Mouse (Mus musculus) liver, embryonic 14.5 days (tissue): Measurements from ENCODE around the gene Sh3rf1. TPM values are rescaled to one million over a fixed set of nuclear protein-coding genes. Genes with fewer than 3 reads are reported as not detected.

Source experiments
- ATAC-seq: fragments of 200-750 bp; cut with Nextera tagmentation; 2 replicates; pipeline ENCODE4 v1.8.0; 2017; ENCODE audit warnings: moderate number of reproducible peaks, mild to moderate bottlenecking, moderate library complexity; ENCODE audit not compliant: insufficient read depth
- DNase-seq, 3 experiments: peaks; one replicate each; pipeline ENCODE4 v3.0.0-alpha.2; 2012 to 2013; ENCODE audit warnings: low read depth in 3 of 3, low spot score in 3 of 3
- H3K27ac ChIP-seq: fragments of 300-500 bp; sonication (generic); 2 replicates; pipeline ENCODE4 v1.5.1; 2014; ENCODE audit warnings: moderate library complexity, mild to moderate bottlenecking, control low read depth, inconsistent platforms
- H3K27me3 ChIP-seq: fragments of 300-500 bp; sonication (generic); 2 replicates; pipeline ENCODE4 v1.6.1; 2014; ENCODE audit warnings: mild to moderate bottlenecking, low read length, moderate library complexity; ENCODE audit not compliant: control insufficient read depth, insufficient read depth
- H3K36me3 ChIP-seq: fragments of 300-500 bp; sonication (generic); replicated peaks from 2 replicates; pipeline ENCODE4 v1.6.1; 2014; ENCODE audit warnings: low read depth; ENCODE audit not compliant: control insufficient read depth, insufficient read depth
- H3K4me1 ChIP-seq, 2 experiments: fragments of 200-500 bp in 1 of 2; fragments of 300-500 bp in 1 of 2; sonication (generic) in 1 of 2; replicated peaks; 2 replicates each; pipeline ENCODE4 v1.6.1; 2012 to 2014; ENCODE audit warnings: antibody characterized with exemption in 1 of 2, inconsistent platforms in 1 of 2, low read length in 1 of 2; ENCODE audit not compliant: control insufficient read depth in 2 of 2, insufficient read depth in 2 of 2
- H3K4me2 ChIP-seq: fragments of 300-500 bp; sonication (generic); 2 replicates; pipeline ENCODE4 v1.6.1; 2014; ENCODE audit warnings: low read depth, mild to moderate bottlenecking, control low read depth, moderate library complexity
- H3K4me3 ChIP-seq, 2 experiments: fragments of 200-500 bp in 1 of 2; fragments of 300-500 bp in 1 of 2; sonication (generic) in 1 of 2; 2 replicates each; pipeline ENCODE4 v1.5.1; 2012 to 2014; ENCODE audit warnings: low read depth in 2 of 2, low read length in 2 of 2, mild to moderate bottlenecking in 2 of 2, control low read depth in 1 of 2, inconsistent platforms in 1 of 2, moderate library complexity in 1 of 2; ENCODE audit not compliant: insufficient read depth in 1 of 2
- H3K9ac ChIP-seq: fragments of 300-500 bp; sonication (generic); replicated peaks from 2 replicates; pipeline ENCODE4 v1.6.1; 2014; ENCODE audit warnings: mild to moderate bottlenecking, control low read depth, moderate library complexity
- H3K9me3 ChIP-seq: fragments of 300-500 bp; sonication (generic); 2 replicates; pipeline ENCODE4 v1.6.1; 2016; ENCODE audit warnings: low read length, mixed read lengths; ENCODE audit not compliant: control insufficient read depth
- CTCF ChIP-seq: IDR thresholded peaks from 2 replicates; pipeline ENCODE4 v1.5.1; 2016; ENCODE audit warnings: antibody characterized with exemption, low read depth, control low read depth
- EP300 ChIP-seq: IDR thresholded peaks from 2 replicates; pipeline ENCODE4 v1.6.1; 2016; ENCODE audit warnings: antibody characterized with exemption, low read depth
- WGBS: fragments of 180-500 bp; shearing (Covaris S2); extraction: QIAGEN DNeasy Blood & Tissue Kit; methylation state at CpG from one replicate; pipeline ENCODE4 v1.1.7; 2014; ENCODE audit not compliant: insufficient replicate concordance; 5-methylcytosine and 5-hydroxymethylcytosine counted together
- polyA plus RNA-seq, 2 experiments: library from polyadenylated mRNA; depleted of rRNA in 1 of 2; stranded (reverse) in 1 of 2; unstranded in 1 of 2; fragments of >200 nt; fragmentation: Nextera tagmentation in 1 of 2; extraction: Ambion mirVana in 1 of 2; gene quantifications; 2 replicates each; pipeline versions ENCODE4 v1.2.1 to v1.2.3; 2012 to 2014

Sh3rf1 gene
- polyA plus RNA-seq, 2 experiments, result 0.61 to 0.85 TPM

DNA sequence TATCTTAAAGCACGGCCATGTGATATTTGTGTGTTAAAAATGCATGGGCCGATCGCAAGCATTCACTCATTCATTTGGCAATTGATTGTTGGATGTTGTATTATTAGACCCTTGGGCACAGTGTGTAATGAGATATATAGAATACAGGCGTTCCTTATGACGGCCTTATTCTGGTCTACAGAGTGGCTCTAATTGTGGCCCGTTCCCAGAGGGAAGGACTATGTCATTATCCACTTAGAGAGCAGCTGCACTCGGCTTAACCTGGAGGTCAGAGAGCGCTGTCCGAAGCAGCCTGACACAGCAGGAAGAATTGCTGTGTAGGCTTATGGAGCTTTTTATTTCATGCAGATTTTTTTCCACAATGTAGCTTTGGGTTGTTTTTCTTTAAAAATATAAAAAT is 126.8 kb downstream of the Sh3rf1 start:
- Histone ChIP-seq H3K36me3 (no peaks in the 10 kb centered on the region), H3K4me1 (no peaks in the 10 kb centered on the region), H3K9me3 (no peaks in the 10 kb centered on the region), H3K4me3 (no peak overlapping the region), H3K9ac (no peak overlapping the region), H3K4me2 (no peak overlapping the region), H3K27ac (no peak overlapping the region), H3K27me3 (no peaks in the 10 kb centered on the region)
- ATAC-seq (no peak), DNase-seq (no peak)
- TF ChIP-seq EP300, result no peak
- no peak for TF ChIP-seq CTCF
- WGBS, result 77% methylated on average over 9 of the region's 9 CpGs

DNA sequence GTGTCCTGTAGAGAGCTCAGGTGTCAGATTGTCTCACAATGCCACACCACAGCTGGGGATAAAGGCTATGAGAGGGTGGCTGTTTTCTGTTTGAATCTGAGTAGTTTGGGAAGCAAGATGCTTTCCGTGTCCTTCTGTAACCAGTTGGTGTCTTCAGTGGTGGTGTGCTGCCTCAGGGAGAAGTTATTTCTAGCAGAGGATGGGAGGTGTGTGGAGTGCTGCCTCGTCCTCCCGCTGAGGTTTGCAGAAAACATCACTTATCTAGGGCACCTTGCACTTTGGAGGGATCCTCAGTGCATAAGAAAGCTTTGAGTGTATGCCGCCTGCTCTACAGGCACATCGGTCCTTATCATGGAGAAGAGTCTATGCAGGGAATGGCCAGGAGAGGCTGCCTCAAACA is 128.0 kb downstream of the Sh3rf1 start:
- WGBS, result 78% methylated on average over 5 of the region's 5 CpGs
- Histone ChIP-seq H3K9me3 (no peaks in the 10 kb centered on the region), H3K4me2 (no peak overlapping the region), H3K4me1 (no peaks in the 10 kb centered on the region), H3K27ac (no peak overlapping the region), H3K4me3 (no peak overlapping the region), H3K27me3 (no peaks in the 10 kb centered on the region), H3K36me3 (no peaks in the 10 kb centered on the region), H3K9ac (no peak overlapping the region)
- no peak for DNase-seq
- TF ChIP-seq CTCF (no peak), EP300 (no peak)
- no peak for ATAC-seq

DNA sequence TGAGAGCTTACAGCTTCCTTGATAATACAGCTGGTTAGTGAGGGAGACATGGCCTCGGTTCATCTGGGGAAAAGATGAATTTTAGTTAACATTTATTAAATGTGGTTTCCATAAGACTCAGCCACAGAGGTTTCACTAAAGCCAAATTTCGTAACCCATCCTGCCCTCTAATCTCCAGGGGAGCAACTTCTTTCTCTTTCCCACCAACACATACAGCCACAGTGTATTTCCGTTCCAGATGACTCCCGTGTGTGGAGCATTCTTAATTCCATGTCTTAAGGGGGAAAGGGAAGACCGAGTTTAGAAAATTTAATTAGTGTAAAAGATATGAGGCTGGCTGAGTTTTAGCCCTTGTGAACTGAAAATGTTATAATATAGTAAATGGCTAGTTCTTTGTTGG is 131.8 kb downstream of the Sh3rf1 start:
- DNase-seq, result no peak
- H3K9ac ChIP-seq, result no peak overlapping the region
- 69% methylated on average over 5 of the region's 5 CpGs for WGBS
- ATAC-seq, result no peak
- no peak for TF ChIP-seq EP300
- TF ChIP-seq CTCF, result no peak
- no peaks in the 10 kb centered on the region for H3K27me3 ChIP-seq
- H3K4me2 ChIP-seq, result no peak overlapping the region
- no peak overlapping the region for H3K27ac ChIP-seq
- no peaks in the 10 kb centered on the region for H3K9me3 ChIP-seq
- no peak overlapping the region for H3K4me3 ChIP-seq
- no peaks in the 10 kb centered on the region for H3K36me3 ChIP-seq
- 0 out of 4 replicates have a peak, but pooled peaks cover 0 to 2% of the 10 kb centered on the region in 2 experiments for H3K4me1 ChIP-seq

DNA sequence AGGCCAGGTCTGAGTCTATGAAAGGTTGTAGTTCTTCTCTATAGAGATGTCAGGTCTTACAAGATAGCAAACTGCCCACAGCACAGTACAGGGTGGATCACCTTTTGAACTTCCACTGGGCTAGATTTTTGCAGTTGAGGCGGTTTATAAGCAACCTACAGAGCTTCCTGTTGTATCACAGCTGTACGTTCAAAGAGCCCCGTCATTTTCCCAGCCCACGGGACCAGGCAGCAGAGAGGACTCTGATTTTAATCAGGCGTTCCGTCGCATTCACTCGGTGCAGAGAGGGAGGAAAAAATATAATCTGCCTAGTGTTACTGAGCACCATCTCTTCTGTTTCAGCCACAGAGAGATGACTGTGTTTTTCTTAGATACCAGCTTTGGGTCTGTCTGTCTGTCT is 135.3 kb downstream of the Sh3rf1 start:
- no peaks in the 10 kb centered on the region for H3K27me3 ChIP-seq
- H3K27ac ChIP-seq, result no peak overlapping the region
- no peak overlapping the region for H3K4me3 ChIP-seq
- WGBS, result 19% methylated on average over 8 of the region's 8 CpGs
- DNase-seq (no peak), ATAC-seq (no peak)
- H3K4me2 ChIP-seq, result no peak overlapping the region
- H3K36me3 ChIP-seq, result no peaks in the 10 kb centered on the region
- H3K9ac ChIP-seq, result no peak overlapping the region
- no peak for TF ChIP-seq CTCF
- TF ChIP-seq EP300, result no peak
- H3K4me1 ChIP-seq, result 0 out of 4 replicates have a peak, but pooled peaks cover 0 to 2% of the 10 kb centered on the region in 2 experiments
- H3K9me3 ChIP-seq, result no peaks in the 10 kb centered on the region

DNA sequence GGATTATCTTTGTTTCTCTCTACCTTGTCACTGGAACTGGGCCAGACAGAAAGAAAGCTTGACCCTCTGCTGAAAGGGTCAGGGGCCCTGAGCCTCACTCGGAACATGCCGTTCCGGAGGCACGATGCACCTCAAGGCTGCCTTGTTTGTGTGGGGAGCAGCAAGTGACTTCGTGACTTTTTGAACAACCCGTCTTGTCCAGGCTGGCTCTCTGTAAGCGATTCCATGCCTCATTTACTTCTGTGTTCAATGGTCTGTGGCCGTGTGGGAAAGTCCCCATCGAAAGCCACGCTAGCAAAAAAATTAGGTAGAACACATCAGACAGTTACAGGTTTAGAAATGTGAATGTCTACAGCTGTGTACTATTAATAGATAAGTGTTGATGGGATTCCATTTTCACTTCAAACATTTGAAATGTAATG is 136.2 kb downstream of the Sh3rf1 start:
- H3K27ac ChIP-seq, result no peak overlapping the region
- DNase-seq (no peak), ATAC-seq (no peak)
- 79% methylated on average over 10 of the region's 10 CpGs for WGBS
- H3K36me3 ChIP-seq, result no peaks in the 10 kb centered on the region
- no peak for TF ChIP-seq EP300
- TF ChIP-seq CTCF, result no peak
- H3K27me3 ChIP-seq, result no peaks in the 10 kb centered on the region
- no peak overlapping the region for H3K4me3 ChIP-seq
- no peaks in the 10 kb centered on the region for H3K9me3 ChIP-seq
- H3K9ac ChIP-seq, result no peak overlapping the region
- H3K4me1 ChIP-seq, result 0 out of 4 replicates have a peak, but pooled peaks cover 0 to 2% of the 10 kb centered on the region in 2 experiments
- no peak overlapping the region for H3K4me2 ChIP-seq
